Mouse (Mus musculus) limb, embryonic 12.5 days (tissue): ENCODE data around the gene Nudt17. TPM values are rescaled to one million over a fixed set of nuclear protein-coding genes. Genes with fewer than 3 reads are reported as not detected.
"Not testable (repeated sequence)": the region's sequence is repeated elsewhere in the genome, so short reads cannot be mapped to it uniquely, and the experiment has no call there.

Experiments
- ATAC-seq: fragments of 200-750 bp; cut with Nextera tagmentation; 2 replicates; pipeline ENCODE4 v1.8.0; 2017; ENCODE audit warnings: low read depth, moderate TSS enrichment; ENCODE audit not compliant: insufficient number of reproducible peaks, insufficient read depth, low FRiP score, low TSS enrichment
- H3K27ac ChIP-seq: fragments of 300-500 bp; sonication (generic); 2 replicates; pipeline ENCODE4 v1.5.1; 2016; ENCODE audit warnings: mild to moderate bottlenecking, moderate library complexity
- H3K27me3 ChIP-seq: fragments of 300-500 bp; sonication (generic); 2 replicates; pipeline ENCODE4 v1.6.1; 2016; ENCODE audit warnings: mild to moderate bottlenecking, moderate library complexity
- H3K36me3 ChIP-seq: fragments of 300-500 bp; sonication (generic); 2 replicates; pipeline ENCODE4 v1.6.1; 2016; ENCODE audit warnings: mild to moderate bottlenecking, moderate library complexity
- H3K4me1 ChIP-seq: fragments of 300-500 bp; sonication (generic); replicated peaks from 2 replicates; pipeline ENCODE4 v1.6.1; 2016
- H3K4me2 ChIP-seq: fragments of 300-500 bp; sonication (generic); 2 replicates; pipeline ENCODE4 v1.6.1; 2016; ENCODE audit warnings: mild to moderate bottlenecking, moderate library complexity
- H3K4me3 ChIP-seq: fragments of 300-500 bp; sonication (generic); replicated peaks from 2 replicates; pipeline ENCODE4 v1.5.1; 2016; ENCODE audit warnings: mild to moderate bottlenecking
- H3K9ac ChIP-seq: fragments of 300-500 bp; sonication (generic); replicated peaks from 2 replicates; pipeline ENCODE4 v1.6.1; 2016; ENCODE audit warnings: mild to moderate bottlenecking, moderate library complexity
- H3K9me3 ChIP-seq: fragments of 300-500 bp; sonication (generic); 2 replicates; pipeline ENCODE4 v1.6.1; 2016; ENCODE audit warnings: mild to moderate bottlenecking, moderate library complexity
- WGBS: fragments of 180-500 bp; shearing (Covaris S2); methylation state at CpG from one replicate; pipeline ENCODE4 v1.1.7; 2016; 5-methylcytosine and 5-hydroxymethylcytosine counted together
- polyA plus RNA-seq: library from polyadenylated mRNA; unstranded; fragments of >200 nt; fragmentation: Nextera tagmentation; extraction: Ambion mirVana; gene quantifications from 2 replicates; pipeline ENCODE4 v1.2.1, GENCODE M21; 2016

The Nudt17 gene
- polyA plus RNA-seq, 1 experiment from 2014 or later: 13.7 TPM

GRCm38 (mm10) chr3:96668424-96669067 lies 39.8 kb downstream of the Nudt17 start:
- Histone ChIP-seq H3K27ac (no peak overlapping the region), H3K4me3 (no peak overlapping the region), H3K27me3 (peaks cover 16% of the 10 kb centered on the region), H3K9me3 (no peaks in the 10 kb centered on the region), H3K4me1 (peaks cover 14% of the 10 kb centered on the region; the same call in 1 of the 2 replicates), H3K9ac (no peak overlapping the region), H3K36me3 (no peaks in the 10 kb centered on the region), H3K4me2 (no peak overlapping the region)
- no peak for ATAC-seq
- WGBS: 90% methylated on average over 5 of the region's 5 CpGs

GRCm38 (mm10) chr3:96667316-96667715 lies 41.0 kb downstream of the Nudt17 start:
- Histone ChIP-seq H3K27ac (no peak overlapping the region), H3K9ac (no peak overlapping the region), H3K4me2 (no peak overlapping the region), H3K27me3 (peaks cover 16% of the 10 kb centered on the region), H3K4me3 (no peak overlapping the region), H3K9me3 (no peaks in the 10 kb centered on the region), H3K4me1 (peaks cover 20% of the 10 kb centered on the region), H3K36me3 (no peaks in the 10 kb centered on the region)
- WGBS: 42% methylated on average over 1 of the region's 1 CpGs
- ATAC-seq: no peak

- Histone ChIP-seq H3K9ac (no peak overlapping the region), H3K27ac (no peak overlapping the region), H3K27me3 (peaks cover 16% of the 10 kb centered on the region), H3K4me1 (peaks cover 20% of the 10 kb centered on the region), H3K9me3 (no peaks in the 10 kb centered on the region), H3K4me2 (no peak overlapping the region), H3K4me3 (no peak overlapping the region), H3K36me3 (no peaks in the 10 kb centered on the region)
- ATAC-seq: no peak
- WGBS: 92% methylated on average over 5 of the region's 5 CpGs
Measured at GRCm38 (mm10) chr3:96666916-96667315, 41.4 kb downstream of the Nudt17 start.

GRCm38 (mm10) chr3:96665732-96666363 lies 42.5 kb downstream of the Nudt17 start:
- H3K4me2 ChIP-seq, ATAC-seq, H3K4me3 ChIP-seq, H3K9ac ChIP-seq, H3K36me3 ChIP-seq, H3K27ac ChIP-seq, H3K9me3 ChIP-seq, H3K27me3 ChIP-seq: not testable (repeated sequence)
- 88% methylated on average over 7 of the region's 7 CpGs for WGBS
- H3K4me1 ChIP-seq: peaks cover 20% of the 10 kb centered on the region

GRCm38 (mm10) chr3:96663432-96664239 lies 44.7 kb downstream of the Nudt17 start:
- peak; percentile 92 for ATAC-seq
- peaks cover 12% of the 10 kb centered on the region for H3K4me1 ChIP-seq
- 7% methylated on average over 17 of the region's 18 CpGs for WGBS
- no peaks in the 10 kb centered on the region for H3K27me3 ChIP-seq
- H3K9me3 ChIP-seq: no peaks in the 10 kb centered on the region
- peak overlapping the region; percentile 86 for H3K27ac ChIP-seq
- H3K9ac ChIP-seq: peak overlapping the region; percentile 31; the same call in 1 of the 2 replicates
- H3K36me3 ChIP-seq: no peaks in the 10 kb centered on the region
- H3K4me3 ChIP-seq: peak overlapping the region; percentile 31
- H3K4me2 ChIP-seq: peak overlapping the region; percentile 59

- H3K36me3 ChIP-seq: no peaks in the 10 kb centered on the region
- H3K4me1 ChIP-seq: peaks cover 12% of the 10 kb centered on the region
- H3K9me3 ChIP-seq: no peaks in the 10 kb centered on the region
- ATAC-seq: no peak
- H3K27ac ChIP-seq: peak overlapping the region; percentile 86
- peak overlapping the region; percentile 31 for H3K4me3 ChIP-seq
- H3K4me2 ChIP-seq: peak overlapping the region; percentile 59
- WGBS: 45% methylated on average over 8 of the region's 8 CpGs
- no peaks in the 10 kb centered on the region for H3K27me3 ChIP-seq
- H3K9ac ChIP-seq: peak overlapping the region; percentile 31; the same call in 1 of the 2 replicates
Measured at GRCm38 (mm10) chr3:96662731-96663316, 45.5 kb downstream of the Nudt17 start.

- no peak overlapping the region for H3K4me2 ChIP-seq
- H3K4me1 ChIP-seq: peaks cover 12% of the 10 kb centered on the region
- no peak overlapping the region for H3K9ac ChIP-seq
- whole genome bisulfite sequencing: 83% methylated on average over 2 of the region's 2 CpGs
- H3K36me3 ChIP-seq: peaks cover 9% of the 10 kb centered on the region; the same call in 1 of the 2 replicates
- H3K27me3 ChIP-seq: no peaks in the 10 kb centered on the region
- H3K27ac ChIP-seq: no peak overlapping the region
- H3K4me3 ChIP-seq: no peak overlapping the region
- ATAC-seq: no peak
- no peaks in the 10 kb centered on the region for H3K9me3 ChIP-seq
Measured at GRCm38 (mm10) chr3:96660901-96661300, 47.5 kb downstream of the Nudt17 start.

Other genes starting within 250 kb of the Nudt17 start
- 7.8 and 8.5 TPM in 2 replicates for gene Hfe2, start 183.4 kb downstream of the Nudt17 start, polyA plus RNA-seq
- gene Txnip, start 150.6 kb downstream of the Nudt17 start, polyA plus RNA-seq: 68.2 and 70.9 TPM in 2 replicates
- gene Gm16253, start 131.6 kb downstream of the Nudt17 start, polyA plus RNA-seq: 0.72 and 1.5 TPM in 2 replicates
- gene Polr3gl, start 114.4 kb downstream of the Nudt17 start, polyA plus RNA-seq: 48.5 and 50.4 TPM in 2 replicates
- gene Ankrd34a, start 111.9 kb downstream of the Nudt17 start, polyA plus RNA-seq: 1.5 and 2.2 TPM in 2 replicates
- 5.7 and 6.8 TPM in 2 replicates for gene Lix1l, start 107.4 kb downstream of the Nudt17 start, polyA plus RNA-seq
- gene Rbm8a, start 78.6 kb downstream of the Nudt17 start, polyA plus RNA-seq: 176 and 192 TPM in 2 replicates
- gene Pex11b, start 73.2 kb downstream of the Nudt17 start, polyA plus RNA-seq: 53.9 and 55.3 TPM in 2 replicates
- gene Gm42957, start 73.1 kb downstream of the Nudt17 start, polyA plus RNA-seq: 0.06 and 0.17 TPM in 2 replicates
- 0.76 and 1.5 TPM in 2 replicates for gene Itga10, start 63.0 kb downstream of the Nudt17 start, polyA plus RNA-seq
- gene Ankrd35, start 38.4 kb downstream of the Nudt17 start, polyA plus RNA-seq: 0.69 and 0.85 TPM in 2 replicates
- gene Pias3, start 12.2 kb downstream of the Nudt17 start, polyA plus RNA-seq: 70.2 and 70.8 TPM in 2 replicates
- 38.9 and 40.5 TPM in 2 replicates for gene Polr3c, start 19.1 kb upstream of the Nudt17 start, polyA plus RNA-seq
- gene Rnf115, start 19.1 kb upstream of the Nudt17 start, polyA plus RNA-seq: 64.4 and 66.0 TPM in 2 replicates
- not detected in 2 replicates for gene Pdzk1, start 120.7 kb upstream of the Nudt17 start, polyA plus RNA-seq
- 0.08 and 0.14 TPM in 2 replicates for gene Cd160, start 120.8 kb upstream of the Nudt17 start, polyA plus RNA-seq
- 11.4 and 14.0 TPM in 2 replicates for gene Gja5, start 196.1 kb upstream of the Nudt17 start, polyA plus RNA-seq
- 35.1 and 37.7 TPM in 2 replicates for gene Gpr89, start 196.8 kb upstream of the Nudt17 start, polyA plus RNA-seq
- not detected in 2 replicates for gene Gja8, start 217.5 kb upstream of the Nudt17 start, polyA plus RNA-seq